Mouse (Mus musculus) midbrain, postnatal 0 days (tissue): ENCODE data around the gene Pold1. TPM values are rescaled to one million over a fixed set of nuclear protein-coding genes. Genes with fewer than 3 reads are reported as not detected.
A peak's percentile ranks its signal among the peaks of the same experiment; 100 is the strongest.

Experiments
- ATAC-seq: fragments of 200-750 bp; cut with Nextera tagmentation; 2 replicates; pipeline ENCODE4 v1.8.0; 2017; ENCODE audit warnings: moderate number of reproducible peaks, mild to moderate bottlenecking, moderate TSS enrichment, moderate library complexity; ENCODE audit not compliant: low FRiP score
- DNase-seq: peaks from one replicate; pipeline ENCODE4 v3.0.0-alpha.2; 2015; ENCODE audit warnings: low spot score
- H3K27ac ChIP-seq: fragments of 300-500 bp; sonication (generic); 2 replicates; pipeline ENCODE4 v1.5.1; 2014; ENCODE audit warnings: low read depth, mild to moderate bottlenecking, low read length, mixed read lengths
- H3K27me3 ChIP-seq: fragments of 300-500 bp; sonication (generic); 2 replicates; pipeline ENCODE4 v1.6.1; 2014; ENCODE audit warnings: low read length, control low read depth, mixed read lengths; ENCODE audit not compliant: insufficient read depth
- H3K36me3 ChIP-seq: fragments of 300-500 bp; sonication (generic); 2 replicates; pipeline ENCODE4 v1.6.1; 2014; ENCODE audit warnings: low read length, control low read depth, mixed read lengths; ENCODE audit not compliant: insufficient read depth
- H3K4me1 ChIP-seq: fragments of 300-500 bp; sonication (generic); 2 replicates; pipeline ENCODE4 v1.6.1; 2014; ENCODE audit warnings: mild to moderate bottlenecking, control low read depth, antibody characterized with exemption, low read length, mixed read lengths; ENCODE audit not compliant: insufficient read depth
- H3K4me2 ChIP-seq: fragments of 300-500 bp; sonication (generic); 2 replicates; pipeline ENCODE4 v1.6.1; 2014; ENCODE audit warnings: low read depth, mild to moderate bottlenecking, low read length, mixed read lengths; ENCODE audit not compliant: poor library complexity, severe bottlenecking
- H3K4me3 ChIP-seq: fragments of 300-500 bp; sonication (generic); 2 replicates; pipeline ENCODE4 v1.5.1; 2014; ENCODE audit warnings: low read depth, mild to moderate bottlenecking, low read length, moderate library complexity
- H3K9ac ChIP-seq: fragments of 300-500 bp; sonication (generic); replicated peaks from 2 replicates; pipeline ENCODE4 v1.6.1; 2014; ENCODE audit warnings: mild to moderate bottlenecking, low read length, moderate library complexity, mixed read lengths; ENCODE audit not compliant: poor library complexity, severe bottlenecking
- H3K9me3 ChIP-seq: fragments of 300-500 bp; sonication (generic); 2 replicates; pipeline ENCODE4 v1.6.1; 2016; ENCODE audit warnings: low read length, control low read depth
- CTCF ChIP-seq: IDR thresholded peaks from 2 replicates; pipeline ENCODE4 v1.5.1; 2016; ENCODE audit warnings: antibody characterized with exemption, mild to moderate bottlenecking
- WGBS: fragments of 180-500 bp; shearing (Covaris S2); extraction: QIAGEN DNeasy Blood & Tissue Kit; methylation state at CpG from one replicate; pipeline ENCODE4 v1.1.7; 2014; 5-methylcytosine and 5-hydroxymethylcytosine counted together
- polyA plus RNA-seq: library from polyadenylated mRNA; unstranded; fragments of >200 nt; fragmentation: Nextera tagmentation; extraction: Ambion mirVana; gene quantifications from 2 replicates; pipeline ENCODE4 v1.2.1, GENCODE M21; 2015
- total RNA-seq: library from RNA; depleted of rRNA; stranded (reverse); fragments of >200 nt; gene quantifications from 2 replicates; pipeline ENCODE4 v1.2.3, GENCODE M21; 2014

Pold1 gene
- total and polyA plus RNA-seq, 2 experiments from 2014 or later, result 9.6 to 17.5 TPM

DNA sequence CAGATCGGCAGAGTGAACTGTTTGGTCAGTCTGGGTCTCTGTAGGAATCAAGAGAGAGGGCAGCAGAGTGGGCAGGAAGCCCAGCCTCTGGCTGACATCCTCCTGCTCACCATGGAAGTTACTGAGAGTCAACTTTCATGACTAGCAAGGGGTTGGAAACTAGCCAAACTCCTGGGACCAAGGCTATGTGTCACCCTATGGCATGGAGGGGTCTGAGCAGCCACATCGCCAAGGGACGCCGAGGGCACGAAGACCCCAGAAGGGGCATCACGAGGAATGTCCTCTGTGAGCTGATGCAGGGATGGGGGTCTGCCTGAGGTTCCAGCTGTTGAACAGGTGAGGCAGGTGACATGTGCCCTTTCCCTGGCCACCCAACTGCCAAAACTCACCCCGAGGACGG, 60.1 kb downstream of the Pold1 start:
- DNase-seq, result no peak
- Histone ChIP-seq H3K4me1 (no peaks in the 10 kb centered on the region), H3K27me3 (no peaks in the 10 kb centered on the region), H3K27ac (no peak overlapping the region), H3K36me3 (peaks cover 38% of the 10 kb centered on the region), H3K4me2 (no peak overlapping the region), H3K4me3 (no peak overlapping the region), H3K9me3 (no peaks in the 10 kb centered on the region), H3K9ac (no peak overlapping the region)
- TF ChIP-seq CTCF, result no peak
- WGBS, result 95% methylated on average over 8 of the region's 8 CpGs
- no peak for ATAC-seq

DNA sequence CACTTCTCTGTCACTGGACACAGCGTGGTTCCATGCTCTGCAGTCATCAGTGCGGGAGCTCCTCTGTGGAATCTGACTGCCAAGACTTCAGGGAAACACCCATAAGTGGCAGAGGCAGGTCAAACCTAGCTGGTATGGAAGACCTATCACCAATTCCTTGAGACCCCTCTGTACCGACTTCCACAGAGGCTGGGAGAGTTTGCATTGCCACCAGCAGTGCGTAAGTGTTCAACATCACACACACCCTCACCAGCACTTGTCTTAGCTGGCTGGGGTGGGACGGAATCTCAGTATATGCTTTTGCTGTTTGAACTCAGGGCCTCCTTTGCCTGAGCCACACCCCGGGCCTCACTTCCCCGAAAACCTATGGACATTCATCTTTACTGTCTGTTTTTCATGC, 60.7 kb downstream of the Pold1 start:
- no peak overlapping the region for H3K9ac ChIP-seq
- DNase-seq, result no peak
- ATAC-seq, result no peak
- no peaks in the 10 kb centered on the region for H3K4me1 ChIP-seq
- no peak overlapping the region for H3K27ac ChIP-seq
- peaks cover 38% of the 10 kb centered on the region for H3K36me3 ChIP-seq
- H3K4me2 ChIP-seq, result no peak overlapping the region
- no peaks in the 10 kb centered on the region for H3K9me3 ChIP-seq
- no peak overlapping the region for H3K4me3 ChIP-seq
- 86% methylated on average over 7 of the region's 7 CpGs for WGBS
- H3K27me3 ChIP-seq, result no peaks in the 10 kb centered on the region
- TF ChIP-seq CTCF, result no peak

DNA sequence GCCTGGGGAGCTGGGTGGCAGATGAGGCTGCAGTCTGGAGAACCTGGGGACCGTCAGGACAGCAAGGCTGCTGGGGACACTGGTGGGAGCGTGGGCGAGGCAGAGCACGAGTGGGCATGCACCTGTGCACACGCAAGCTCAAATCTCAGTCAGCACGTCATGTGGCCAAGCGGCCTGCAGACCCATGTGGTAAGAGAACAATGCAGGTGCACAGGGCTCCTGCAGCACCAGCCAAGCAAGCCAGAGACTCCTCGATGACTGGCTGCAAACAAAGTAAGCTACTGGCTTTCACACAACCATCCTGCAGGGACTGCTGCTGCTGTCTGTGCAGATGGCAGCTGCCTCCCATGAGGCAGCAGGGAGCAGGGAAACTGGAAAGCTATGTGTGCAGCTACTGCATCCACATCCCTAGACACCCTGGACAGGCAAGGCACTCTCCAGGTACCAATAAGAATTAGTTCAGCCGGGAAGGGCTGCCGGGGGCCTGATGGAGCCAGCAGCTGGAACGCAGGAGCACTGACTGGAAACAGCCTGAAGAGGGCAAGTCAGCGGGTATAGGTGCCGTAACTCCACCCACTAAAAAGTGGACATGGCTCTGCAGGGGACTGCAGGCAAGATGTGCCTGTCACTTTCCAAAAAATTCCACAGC, 61.6 kb downstream of the Pold1 start:
- Histone ChIP-seq H3K4me3 (no peak overlapping the region), H3K36me3 (peaks cover 30% of the 10 kb centered on the region), H3K9me3 (no peaks in the 10 kb centered on the region), H3K4me2 (no peak overlapping the region), H3K4me1 (no peaks in the 10 kb centered on the region), H3K27me3 (no peaks in the 10 kb centered on the region), H3K9ac (peak overlapping the region; percentile 36; the same call in 1 of the 2 replicates), H3K27ac (0 out of 2 replicates have a peak overlapping the region, but pooled peaks have one; percentile 18)
- WGBS, result 59% methylated on average over 13 of the region's 13 CpGs
- DNase-seq (no peak), ATAC-seq (no peak)
- TF ChIP-seq CTCF, result no peak

DNA sequence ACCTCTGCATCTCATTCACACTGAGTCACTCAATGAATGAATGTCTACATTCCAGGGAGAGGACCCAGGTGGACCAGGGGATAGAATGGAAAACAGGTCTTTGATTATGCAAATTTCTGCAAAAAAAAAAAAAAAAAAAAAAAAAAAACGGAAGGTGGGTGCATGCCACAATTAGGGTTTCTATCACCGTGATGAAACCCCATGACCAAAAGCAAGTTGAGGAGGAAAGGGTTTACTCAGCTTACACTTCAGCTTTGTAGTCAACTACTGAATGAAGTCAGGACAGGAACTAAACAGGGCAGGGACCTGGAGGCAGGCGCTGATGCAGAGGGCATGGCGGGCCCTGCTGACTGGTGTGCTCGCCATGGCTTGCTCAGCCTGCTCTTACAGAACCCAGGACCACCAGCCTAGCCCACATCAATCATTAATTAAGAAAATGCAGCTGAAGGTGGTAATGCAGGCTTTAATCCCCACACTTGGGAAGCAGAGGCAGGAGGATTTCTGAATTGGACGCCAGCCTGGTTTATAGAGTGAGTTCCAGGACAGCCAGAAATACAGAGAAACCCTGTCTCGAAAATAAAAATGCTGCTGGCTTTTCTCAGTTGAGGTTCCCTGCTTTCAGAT, 63.0 kb downstream of the Pold1 start:
- Histone ChIP-seq H3K9me3 (no peaks in the 10 kb centered on the region), H3K27ac (no peak overlapping the region), H3K36me3 (peaks cover 17% of the 10 kb centered on the region), H3K4me3 (no peak overlapping the region), H3K4me2 (no peak overlapping the region), H3K27me3 (0 out of 2 replicates have a peak, but pooled peaks cover under 1% of the 10 kb centered on the region), H3K9ac (no peak overlapping the region), H3K4me1 (no peaks in the 10 kb centered on the region)
- peak; percentile 50; the same call in 1 of the 2 replicates for ATAC-seq
- 67% methylated on average over 7 of the region's 7 CpGs for WGBS
- no peak for TF ChIP-seq CTCF
- DNase-seq, result no peak

DNA sequence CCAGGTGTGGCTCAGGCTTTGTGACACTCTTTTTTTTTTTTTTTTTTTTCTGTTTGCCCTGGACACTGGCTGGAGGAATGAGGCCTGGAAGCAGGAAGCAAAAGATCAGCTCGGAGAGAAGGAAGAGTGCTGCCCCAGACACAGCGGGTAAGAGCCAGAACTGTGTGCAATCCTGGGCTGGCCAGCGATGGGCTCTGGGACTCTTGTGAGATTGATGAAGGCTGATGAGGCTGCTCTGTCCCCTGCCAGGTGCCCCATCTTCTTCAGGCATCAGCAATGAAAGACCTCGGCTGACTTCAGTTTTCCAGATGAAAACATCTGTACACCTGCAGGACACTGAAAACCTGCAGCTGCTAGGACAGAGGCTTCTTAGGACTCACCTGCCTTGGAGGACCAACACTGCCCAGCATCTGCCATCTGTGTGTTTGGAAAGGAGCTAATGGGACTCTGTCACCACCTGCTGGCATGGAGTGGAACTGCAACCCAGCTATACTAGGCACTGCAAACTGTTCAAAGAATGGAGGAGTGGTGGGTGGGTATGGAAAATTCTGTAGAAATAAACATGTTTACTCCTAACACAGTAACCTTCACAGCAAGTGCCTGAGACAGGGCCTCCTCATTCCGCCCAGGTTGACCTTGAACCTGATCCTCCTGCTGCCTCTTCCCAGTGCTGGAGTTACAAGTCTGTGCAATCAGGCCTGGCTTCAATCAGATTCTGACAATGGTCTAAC, 63.6 kb downstream of the Pold1 start:
- Histone ChIP-seq H3K27me3 (peaks cover 7% of the 10 kb centered on the region; the same call in 1 of the 2 replicates), H3K4me2 (no peak overlapping the region), H3K9ac (no peak overlapping the region), H3K36me3 (peaks cover 10% of the 10 kb centered on the region), H3K9me3 (no peaks in the 10 kb centered on the region), H3K4me1 (no peaks in the 10 kb centered on the region), H3K27ac (no peak overlapping the region), H3K4me3 (no peak overlapping the region)
- peak; percentile 72 for ATAC-seq
- 34% methylated on average over 5 of the region's 5 CpGs for WGBS
- peak; percentile 88 for DNase-seq
- TF ChIP-seq CTCF, result peak; percentile 99

DNA sequence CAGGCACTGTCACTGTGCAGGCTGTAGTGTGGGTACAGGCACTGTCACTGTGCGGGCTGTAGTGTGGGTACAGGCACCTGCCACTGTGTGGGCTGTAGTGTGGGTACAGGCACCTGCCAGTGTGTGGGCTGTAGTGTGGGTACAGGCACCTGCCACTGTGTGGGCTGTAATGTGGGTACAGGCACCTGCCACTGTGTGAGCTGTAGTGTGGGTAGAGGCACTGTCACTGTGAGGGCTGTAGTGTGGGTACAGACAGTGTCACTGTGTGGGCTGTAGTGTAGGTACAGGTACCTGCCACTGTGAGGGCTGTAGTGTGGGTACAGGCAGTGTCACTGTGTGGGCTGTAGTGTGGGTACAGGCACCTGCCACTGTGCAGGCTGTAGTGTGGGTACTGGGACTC, 64.5 kb downstream of the Pold1 start:
- no peak overlapping the region for H3K4me2 ChIP-seq
- H3K9me3 ChIP-seq, result no peaks in the 10 kb centered on the region
- ATAC-seq (no peak), DNase-seq (no peak)
- no peak for TF ChIP-seq CTCF
- peaks cover 6% of the 10 kb centered on the region; the same call in 1 of the 2 replicates for H3K36me3 ChIP-seq
- no peak overlapping the region for H3K27ac ChIP-seq
- peaks cover 8% of the 10 kb centered on the region; the same call in 1 of the 2 replicates for H3K27me3 ChIP-seq
- WGBS, result 100% methylated on average over 1 of the region's 1 CpGs
- no peaks in the 10 kb centered on the region for H3K4me1 ChIP-seq
- no peak overlapping the region for H3K4me3 ChIP-seq
- no peak overlapping the region for H3K9ac ChIP-seq
